Mouse (Mus musculus) heart, adult 2 months (tissue): Measurements from ENCODE around the gene Tmem52.

ENCODE experiments used
- CTCF ChIP-seq: fragments of 200-600 bp; IDR thresholded peaks from 2 replicates; pipeline ENCODE4 v1.8.1; 2022; ENCODE audit warnings: antibody characterized with exemption, mild to moderate bottlenecking, moderate library complexity
- EP300 ChIP-seq: fragments of 200-500 bp; IDR thresholded peaks from 2 replicates; pipeline ENCODE4 v1.6.1; 2011; ENCODE audit warnings: low read depth, low read length, control low read depth; ENCODE audit not compliant: insufficient read depth
- POLR2A ChIP-seq: fragments of 200-500 bp; IDR thresholded peaks from 2 replicates; pipeline ENCODE4 v1.6.1; 2011; ENCODE audit warnings: mild to moderate bottlenecking, low read depth, low read length, control low read depth; ENCODE audit not compliant: insufficient read depth

- TF ChIP-seq EP300 (peak; percentile 82), CTCF (no peak), POLR2A (peak; percentile 25; the same call in 1 of the 2 replicates)
Observed at GRCm38 (mm10) chr4:155469590-155470262, 812 bp downstream of the Tmem52 start.
